Mouse (Mus musculus) stomach, postnatal 0 days (tissue): ENCODE measurements around the gene Tmem108.

Source experiments
- CTCF ChIP-seq: IDR thresholded peaks from 2 replicates; pipeline ENCODE4 v1.5.1; 2016; ENCODE audit warnings: antibody characterized with exemption, low read depth, mild to moderate bottlenecking, moderate library complexity
- EP300 ChIP-seq: optimal IDR thresholded peaks from 2 replicates; pipeline ENCODE3; 2016; ENCODE audit warnings: antibody characterized with exemption

DNA sequence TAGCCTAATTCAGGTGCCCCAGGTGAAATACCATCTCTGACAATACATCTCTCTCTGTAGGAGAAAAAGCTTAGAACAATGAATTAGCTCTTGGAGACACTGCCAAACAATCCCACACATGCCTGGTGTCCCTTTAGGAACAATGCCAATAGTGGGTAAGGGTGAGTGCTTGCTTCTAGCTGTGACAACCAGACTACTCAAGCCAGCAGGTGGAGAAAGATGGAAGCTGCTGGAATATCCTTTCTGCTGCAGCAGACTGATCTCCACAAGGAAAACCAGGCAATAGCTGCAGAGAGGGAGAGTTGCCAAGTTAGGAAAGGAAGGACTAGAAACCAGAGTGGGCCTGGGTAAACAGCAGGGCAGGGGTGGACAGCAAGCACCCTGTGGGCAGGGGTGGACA lies 67.8 kb downstream of the Tmem108 start:
- TF ChIP-seq CTCF (no peak), EP300 (no peak)
